In genomic region chr13:35229601-35230000, GRCm38 (mm10) we compare ENCODE assay signal across 26 mouse cellular contexts.
DNase-seq lines count a peak whose midpoint lies in the region; ATAC-seq and TF ChIP-seq lines count a peak whose summit lies in the region.
"Had no signal": no experiment of that assay in that cellular context is flagged by ENCODE, and none has a peak within 500 bp of the region (broad histone marks: within the 10 kb centered on the region; RNA-seq: fewer than 3 reads in every experiment).

No protein-coding gene starts in this region.

- no peak for ATAC-seq in heart, embryonic 11.5 days (replicated peaks; ENCODE audit: insufficient number of reproducible peaks, low FRiP score, low TSS enrichment)
- ATAC-seq: activated CD4-positive, CD25-positive, alpha-beta regulatory T cell, adult 4 months; CD4-positive, CD25-positive, alpha-beta regulatory T cell, adult 4 months; forebrain, embryonic 14.5 days; forebrain, postnatal 0 days; hindbrain, postnatal 0 days; inflammation-experienced regulatory T-cells, adult 6 months; intestine, embryonic 16.5 days had no signal

- WGBS in heart, embryonic 11.5 days (ENCODE audit: insufficient replicate concordance): 53% methylated on average over 2 of the region's 2 CpGs

- no peaks in the 10 kb centered on the region for H3K36me3 ChIP-seq in MEL (ENCODE audit: control insufficient read depth in 1 of 2, insufficient read depth in 2 of 2, low read length in 2 of 2)
- H3K36me3 ChIP-seq in heart, embryonic 11.5 days (ENCODE audit: control insufficient read depth, insufficient read depth, low read length): no peaks in the 10 kb centered on the region
- H3K36me3 ChIP-seq: embryonic facial prominence, embryonic 15.5 days; heart, embryonic 10.5 days; kidney, embryonic 15.5 days had no signal

- no peak overlapping the region for H3K9ac ChIP-seq in MEL (ENCODE audit: control insufficient read depth, low read depth, low read length, poor library complexity, severe bottlenecking)
- no peak overlapping the region for H3K9ac ChIP-seq in heart, embryonic 11.5 days (ENCODE audit: low read depth, low read length)
- H3K9ac ChIP-seq: embryonic facial prominence, embryonic 15.5 days; forebrain, postnatal 0 days; hindbrain, embryonic 14.5 days; kidney, embryonic 15.5 days had no signal

- H3K4me2 ChIP-seq in heart, embryonic 11.5 days: no peak overlapping the region
- H3K4me2 ChIP-seq: embryonic facial prominence, embryonic 15.5 days; hindbrain, embryonic 14.5 days; kidney, embryonic 15.5 days had no signal

- DNase-seq in MEL (ENCODE audit: low read depth, low spot score): peak; percentile 6
- DNase-seq in adipocyte (ENCODE audit: low spot score): peak; percentile 4
- DNase-seq in adrenal gland, postnatal 10 days: peak; percentile 44
- DNase-seq in adrenal gland, postnatal 36 days: peak; percentile 66 to 67
- no peak for DNase-seq in urinary bladder, postnatal 14 days (ENCODE audit: low spot score)
- DNase-seq: cerebellum, adult 11-12 months; cerebellum, adult 8-10 months; cerebellum, postnatal 10 days; cerebellum, postnatal 36 days; embryo, embryonic 11 days; forebrain, postnatal 0 days; gastrocnemius, postnatal 10 days; gastrocnemius, postnatal 36 days; heart, adult 2 months; kidney, adult 18-20 months had no signal

- TF ChIP-seq EP300 in MEL (IDR thresholded peaks at IDR 0.05; ENCODE audit: low read depth in 1 of 2, low read length in 2 of 2): no peak

- no peak overlapping the region for H3K4me3 ChIP-seq in MEL (ENCODE audit: control insufficient read depth in 1 of 2, insufficient read depth in 1 of 2, low read depth in 2 of 2, low read length in 2 of 2)
- H3K4me3 ChIP-seq in heart, embryonic 11.5 days (ENCODE audit: low read depth, low read length): no peak overlapping the region
- H3K4me3 ChIP-seq: embryonic facial prominence, embryonic 15.5 days; heart, adult 2 months; heart, embryonic 10.5 days; kidney, embryonic 15.5 days had no signal

- no peak for TF ChIP-seq CTCF in MEL (IDR thresholded peaks at IDR 0.05 in 2 of 3, conservative IDR thresholded peaks at IDR 0.05 in 1 of 3; ENCODE audit: control insufficient read depth in 1 of 3, insufficient read depth in 1 of 3, low read depth in 2 of 3, low read length in 3 of 3, poor library complexity in 1 of 3, severe bottlenecking in 1 of 3)

- H3K27me3 ChIP-seq in MEL (ENCODE audit: control insufficient read depth in 1 of 2, insufficient read depth in 2 of 2, low read length in 2 of 2): no peaks in the 10 kb centered on the region
- no peaks in the 10 kb centered on the region for H3K27me3 ChIP-seq in heart, embryonic 11.5 days (ENCODE audit: control insufficient read depth, insufficient read depth, low read length)
- H3K27me3 ChIP-seq: embryonic facial prominence, embryonic 15.5 days; kidney, embryonic 15.5 days had no signal

- no peaks in the 10 kb centered on the region for H3K79me2 ChIP-seq in MEL (ENCODE audit: control insufficient read depth, insufficient read depth, low read length, poor library complexity)

- no peaks in the 10 kb centered on the region for H3K9me3 ChIP-seq in MEL (replicated peaks; ENCODE audit: insufficient read depth, low read length)
- H3K9me3 ChIP-seq in heart, embryonic 11.5 days (replicated peaks; ENCODE audit: control insufficient read depth, low read length): 0 out of 2 replicates have a peak, but pooled peaks cover 2% of the 10 kb centered on the region
- H3K9me3 ChIP-seq: embryonic facial prominence, embryonic 15.5 days; heart, embryonic 10.5 days; kidney, embryonic 15.5 days had no signal

- no peak for TF ChIP-seq POLR2A in MEL (IDR thresholded peaks at IDR 0.05; ENCODE audit: control insufficient read depth in 1 of 2, insufficient read depth in 1 of 2, low read depth in 1 of 2, low read length in 2 of 2, poor library complexity in 1 of 2)

- no peak overlapping the region for H3K27ac ChIP-seq in MEL (ENCODE audit: control insufficient read depth, low read depth, low read length)
- H3K27ac ChIP-seq in heart, embryonic 11.5 days (ENCODE audit: low read depth, low read length): no peak overlapping the region
- H3K27ac ChIP-seq: embryonic facial prominence, embryonic 15.5 days; heart, adult 2 months; heart, embryonic 10.5 days; hindbrain, embryonic 14.5 days; hindbrain, postnatal 0 days; kidney, embryonic 15.5 days had no signal

- no peaks in the 10 kb centered on the region for H3K4me1 ChIP-seq in MEL (ENCODE audit: control insufficient read depth in 1 of 2, insufficient read depth in 2 of 2, low read length in 2 of 2)
- H3K4me1 ChIP-seq in heart, embryonic 11.5 days (ENCODE audit: control insufficient read depth, insufficient read depth, low read length): no peaks in the 10 kb centered on the region
- H3K4me1 ChIP-seq: embryonic facial prominence, embryonic 15.5 days; heart, embryonic 10.5 days; kidney, embryonic 15.5 days had no signal

- no peak for TF ChIP-seq RAD21 in MEL (IDR thresholded peaks at IDR 0.05; ENCODE audit: low read depth, low read length)

TF ChIP-seq in MEL, 35 proteins besides CTCF, POLR2A, EP300 and RAD21:
- TF ChIP-seq CHD2 (IDR thresholded peaks at IDR 0.05; ENCODE audit: low read length) (no peak), ETS1 (IDR thresholded peaks at IDR 0.05; ENCODE audit: low read depth, low read length) (no peak), MAFK (IDR thresholded peaks at IDR 0.05; ENCODE audit: borderline replicate concordance, low read depth, low read length) (no peak), KAT2A (conservative IDR thresholded peaks at IDR 0.05; ENCODE audit: low read depth, low read length) (no peak), MYC (IDR thresholded peaks at IDR 0.05; ENCODE audit: low read depth, low read length) (no peak), RCOR1 (IDR thresholded peaks at IDR 0.05; ENCODE audit: low read depth, low read length) (no peak), CHD1 (IDR thresholded peaks at IDR 0.05; ENCODE audit: low read depth, low read length) (no peak), SMC3 (IDR thresholded peaks at IDR 0.05; ENCODE audit: low read depth, low read length) (no peak), SIN3A (IDR thresholded peaks at IDR 0.05; ENCODE audit: low read length) (no peak), MAX (IDR thresholded peaks at IDR 0.05; ENCODE audit: low read length) (no peak), USF1 (IDR thresholded peaks at IDR 0.05; ENCODE audit: low read depth, low read length) (no peak), JUND (IDR thresholded peaks at IDR 0.05; ENCODE audit: low read depth, low read length) (no peak)
